Mouse (Mus musculus) adrenal gland, postnatal 14 days (tissue): ENCODE measurements around the gene Cpt1c. TPM values are rescaled to one million over a fixed set of nuclear protein-coding genes. Genes with fewer than 3 reads are reported as not detected.
A peak's percentile ranks its signal among the peaks of the same experiment; 100 is the strongest.

Experiments
- DNase-seq: peaks from one replicate; pipeline ENCODE4 v3.0.0; 2021; ENCODE audit warnings: mixed read lengths
- total RNA-seq: library from RNA; stranded (reverse); gene quantifications from 2 replicates; pipeline ENCODE4 v1.2.3, GENCODE M21; 2021

Cpt1c gene
- total RNA-seq, 1 experiment from 2014 or later = 9.6 TPM

DNA sequence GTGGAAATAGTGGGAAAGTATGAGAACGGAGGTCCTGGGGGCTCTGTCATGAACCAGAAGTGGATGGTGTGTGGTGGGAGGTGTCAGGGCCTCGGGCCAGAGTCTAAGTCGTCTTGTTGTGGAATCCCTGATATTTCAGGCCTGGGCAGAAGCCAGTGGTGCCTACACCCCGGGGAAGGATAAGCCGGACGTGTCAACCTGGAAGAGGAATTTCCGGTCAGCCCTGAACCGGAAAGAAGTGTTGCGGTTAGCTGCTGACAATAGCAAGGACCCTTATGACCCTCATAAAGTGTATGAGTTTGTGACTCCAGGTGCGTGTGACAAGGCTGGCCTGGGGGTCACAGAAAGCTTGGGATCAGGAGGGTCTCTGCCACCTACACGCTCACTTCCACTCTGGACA is 25.1 kb upstream of the Cpt1c start:
- peak; percentile 40 for DNase-seq

DNA sequence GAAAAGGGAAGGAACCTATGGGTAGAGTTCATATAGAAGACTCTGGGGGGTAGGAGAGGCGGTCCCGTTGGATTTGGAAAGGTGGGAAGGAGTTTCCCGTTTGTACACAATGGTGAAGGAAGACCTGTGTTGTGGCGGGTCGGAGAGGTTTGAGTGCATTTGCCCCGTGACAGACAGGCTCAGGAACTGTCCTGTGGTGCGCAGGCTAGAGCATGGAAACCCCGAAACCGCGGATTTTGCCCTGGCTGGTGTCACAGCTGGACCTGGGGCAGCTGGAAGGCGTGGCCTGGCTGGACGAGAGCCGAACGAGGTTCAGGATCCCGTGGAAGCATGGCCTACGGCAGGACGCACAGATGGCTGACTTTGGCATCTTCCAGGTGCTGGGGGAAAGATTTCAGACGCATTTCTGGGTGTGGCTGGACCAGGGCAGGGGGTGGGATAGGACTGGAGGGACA is 23.9 kb upstream of the Cpt1c start, which contains the start of gene Bcl2l12:
Bcl2l12 (minus strand) TSS at position 212 of the 455 bp plus-strand sequence.
- peak; percentile 87 for DNase-seq

DNA sequence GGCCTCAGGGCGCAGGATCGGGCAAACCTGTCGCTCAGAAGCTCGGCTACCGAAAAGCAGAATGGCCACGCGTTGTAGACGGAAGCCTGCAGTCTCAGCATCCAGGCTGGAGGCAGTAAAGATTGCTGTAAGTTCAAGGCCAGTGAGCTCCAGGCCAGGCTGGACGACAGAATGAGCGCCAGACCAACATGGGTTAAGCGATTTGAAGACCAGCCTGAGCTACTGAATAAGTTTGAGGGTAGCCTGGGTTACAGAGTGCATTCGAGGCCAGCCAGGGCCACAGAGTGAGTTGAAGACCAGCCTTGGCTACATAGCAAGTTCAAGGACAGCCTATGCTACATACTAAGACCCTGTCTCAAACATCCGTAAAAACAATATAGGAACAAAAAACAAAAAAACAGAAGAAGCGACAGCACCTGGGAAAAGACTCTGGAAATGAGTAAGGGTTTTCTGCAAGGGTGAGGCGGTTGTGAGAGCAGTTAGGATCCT is 23.3 kb upstream of the Cpt1c start:
- DNase-seq = no peak

DNA sequence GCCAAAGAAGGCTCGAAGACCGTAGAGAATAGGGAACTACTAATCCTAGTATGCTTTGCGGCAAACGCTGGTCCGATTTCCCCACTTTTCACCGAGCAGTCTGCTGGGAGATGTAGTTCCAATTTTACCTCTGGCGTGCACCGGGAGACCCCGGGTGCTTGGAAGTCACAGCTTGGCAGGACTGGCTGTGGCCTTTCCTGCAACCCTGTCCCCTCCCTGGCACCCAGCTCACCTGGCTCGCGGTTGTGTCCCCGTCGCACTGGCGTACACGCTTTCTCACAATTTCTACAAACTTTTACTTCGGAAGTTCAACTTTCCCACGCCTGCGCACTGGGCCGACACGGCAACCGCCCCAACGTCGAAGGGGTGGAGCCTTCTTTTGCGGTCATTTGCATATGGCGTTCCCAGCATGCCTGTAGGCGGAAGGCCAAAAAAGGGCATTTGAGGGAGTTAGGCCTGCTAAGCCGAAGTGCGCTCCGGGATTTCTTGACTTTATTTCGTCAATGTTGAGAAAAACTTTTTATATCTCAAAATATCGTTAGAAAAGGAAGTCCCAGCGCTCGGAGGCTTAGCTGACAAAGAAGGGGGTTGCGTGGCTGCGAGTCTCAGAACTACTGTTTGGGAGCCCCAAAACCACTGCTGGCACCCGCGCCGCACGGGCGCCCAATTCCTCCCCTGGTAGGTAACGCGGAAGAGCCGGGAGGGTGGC is 22.7 kb upstream of the Cpt1c start, which contains the start of gene Irf3:
Irf3 (plus strand) TSS at position 418 of the 709 bp plus-strand sequence.
- peak; percentile 98 for DNase-seq

DNA sequence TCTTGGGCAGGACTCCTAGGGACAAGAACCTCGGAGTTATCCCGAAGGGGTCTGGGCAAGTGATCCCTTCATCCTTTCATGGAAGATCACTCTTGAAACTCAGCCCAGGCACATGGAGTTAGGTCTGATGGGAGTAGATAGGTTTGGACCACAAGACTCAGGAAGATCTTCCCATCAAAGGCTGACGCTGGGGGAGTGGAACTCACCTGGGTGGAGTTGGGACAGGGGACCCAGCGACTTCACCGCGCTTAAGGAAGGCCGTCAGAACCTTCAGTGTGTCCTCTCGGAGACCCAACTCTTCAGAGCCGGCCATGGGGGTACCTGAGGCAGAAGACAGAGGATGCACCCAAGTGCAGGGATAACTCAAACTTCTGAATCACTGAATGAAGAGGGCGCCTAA is 22.0 kb upstream of the Cpt1c start:
- no peak for DNase-seq

DNA sequence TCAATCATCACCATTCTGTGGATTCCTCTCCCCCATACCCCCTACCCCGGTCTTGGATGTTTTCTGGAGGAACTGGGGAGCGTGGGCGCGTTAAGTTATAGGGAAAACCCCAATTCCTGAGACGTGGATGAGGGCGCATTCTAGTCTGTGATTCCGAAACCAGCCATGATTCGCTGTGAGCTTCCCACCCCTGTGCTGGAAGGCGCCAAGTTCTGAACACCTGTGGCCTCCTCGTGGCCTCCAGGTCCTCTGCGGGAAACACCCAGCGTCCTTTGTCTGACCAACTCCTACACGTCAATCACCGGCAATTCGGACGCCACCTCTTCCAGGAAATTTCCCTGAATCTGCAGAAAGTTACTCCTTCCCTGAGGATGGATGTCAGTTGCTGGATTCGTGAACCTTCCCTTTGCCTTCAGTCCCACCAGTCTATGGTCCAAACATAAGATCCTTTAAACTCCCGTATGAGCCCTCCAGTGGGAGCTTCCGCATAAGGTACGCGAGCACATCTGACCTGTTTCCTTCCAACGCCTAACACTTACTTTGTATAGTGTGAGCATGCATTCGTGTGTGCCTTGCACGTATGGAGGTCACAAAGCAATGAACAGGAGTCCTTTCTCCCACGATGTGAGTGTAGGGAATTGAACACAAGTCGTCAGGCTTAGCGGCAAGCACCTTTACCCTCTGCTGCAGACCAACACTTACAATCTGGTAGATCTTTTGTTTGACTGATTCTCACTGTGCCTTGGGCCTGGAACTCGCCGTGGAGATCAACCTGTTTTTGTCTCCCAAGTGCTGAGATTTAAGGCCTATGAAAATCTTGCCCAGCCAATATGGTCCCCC is 12.4 kb upstream of the Cpt1c start:
- no peak for DNase-seq

DNA sequence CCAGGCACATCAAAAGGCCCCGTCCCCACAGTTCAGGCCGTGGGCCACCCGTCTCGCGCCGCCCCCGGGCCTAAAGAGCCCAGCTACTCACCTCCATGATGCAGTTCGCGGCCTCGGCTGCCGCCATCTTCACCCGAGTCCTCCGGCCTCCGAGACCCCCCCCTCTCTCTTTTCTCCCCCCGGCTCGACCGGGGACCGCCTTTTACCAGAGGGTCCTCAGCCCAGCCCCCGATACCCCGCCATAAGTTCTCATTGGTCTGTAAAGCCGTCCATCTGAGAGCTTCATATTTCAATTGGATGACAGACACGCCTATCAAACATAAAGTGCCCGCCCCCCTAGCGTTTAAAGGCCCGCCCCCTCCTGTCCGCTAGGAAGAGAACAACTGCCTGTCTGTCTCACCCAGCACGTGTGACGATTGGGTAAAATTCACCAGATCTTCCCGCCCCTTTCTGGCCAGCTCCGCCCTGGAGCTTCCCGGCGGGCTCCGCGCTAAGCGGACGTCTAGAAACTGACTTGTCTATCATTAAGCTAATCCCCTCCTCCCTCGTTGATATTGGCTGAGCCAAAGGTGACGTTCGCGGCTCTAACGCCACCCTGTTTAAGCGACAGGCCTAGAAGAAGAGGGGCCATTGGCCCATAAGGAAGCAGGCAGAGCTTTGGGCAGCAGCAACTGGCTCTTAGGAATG is 11.7 kb upstream of the Cpt1c start, which contains the start of gene Prmt1:
Prmt1 (minus strand) TSS at position 377 of the 687 bp plus-strand sequence.
- peak; percentile 97 for DNase-seq

DNA sequence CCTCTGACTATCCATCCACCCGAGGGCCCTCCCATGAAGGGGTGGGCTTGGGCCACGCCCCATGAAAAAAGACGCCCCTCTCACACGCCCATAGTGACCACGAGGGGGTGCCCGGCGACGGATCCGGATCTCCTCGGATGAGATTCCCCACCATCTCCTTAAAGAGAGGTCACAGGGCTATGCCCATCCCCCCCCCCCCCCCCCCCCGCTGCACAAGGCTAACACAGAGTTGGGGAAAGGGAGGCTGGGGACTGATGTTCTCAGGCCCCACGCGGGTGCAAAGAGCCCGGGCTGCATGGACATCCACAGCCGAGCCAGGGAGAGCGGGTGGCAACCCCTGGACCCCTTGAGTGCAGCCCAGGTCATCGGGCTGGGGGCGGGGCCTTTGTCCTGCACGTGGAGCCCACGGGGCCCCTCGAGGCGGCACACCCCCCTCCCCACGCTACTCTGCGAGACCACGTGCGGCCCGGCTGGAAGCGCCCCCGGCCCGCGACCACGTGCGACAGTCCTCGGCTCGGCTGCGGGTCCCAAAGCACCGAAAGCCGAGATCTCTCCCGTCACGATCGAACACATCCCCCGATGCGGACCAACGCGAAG is 11.0 kb upstream of the Cpt1c start:
- DNase-seq = peak; percentile 90

DNA sequence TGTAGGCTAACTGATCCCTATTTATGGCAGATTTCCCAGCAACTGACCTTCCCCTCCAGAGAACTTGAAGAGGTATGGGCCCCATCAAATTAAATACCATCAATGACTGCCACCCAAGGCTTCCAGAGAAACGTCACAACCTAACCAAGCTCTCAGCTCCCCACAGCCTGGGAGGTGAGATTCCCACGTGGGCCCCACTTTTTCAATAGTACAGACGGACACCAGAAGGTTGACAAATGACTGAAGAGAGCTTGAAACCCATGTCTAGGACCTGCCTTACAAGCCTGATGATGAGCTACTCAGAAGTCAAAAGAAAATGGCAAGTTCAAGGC is 10.1 kb upstream of the Cpt1c start:
- DNase-seq = peak; percentile 19

DNA sequence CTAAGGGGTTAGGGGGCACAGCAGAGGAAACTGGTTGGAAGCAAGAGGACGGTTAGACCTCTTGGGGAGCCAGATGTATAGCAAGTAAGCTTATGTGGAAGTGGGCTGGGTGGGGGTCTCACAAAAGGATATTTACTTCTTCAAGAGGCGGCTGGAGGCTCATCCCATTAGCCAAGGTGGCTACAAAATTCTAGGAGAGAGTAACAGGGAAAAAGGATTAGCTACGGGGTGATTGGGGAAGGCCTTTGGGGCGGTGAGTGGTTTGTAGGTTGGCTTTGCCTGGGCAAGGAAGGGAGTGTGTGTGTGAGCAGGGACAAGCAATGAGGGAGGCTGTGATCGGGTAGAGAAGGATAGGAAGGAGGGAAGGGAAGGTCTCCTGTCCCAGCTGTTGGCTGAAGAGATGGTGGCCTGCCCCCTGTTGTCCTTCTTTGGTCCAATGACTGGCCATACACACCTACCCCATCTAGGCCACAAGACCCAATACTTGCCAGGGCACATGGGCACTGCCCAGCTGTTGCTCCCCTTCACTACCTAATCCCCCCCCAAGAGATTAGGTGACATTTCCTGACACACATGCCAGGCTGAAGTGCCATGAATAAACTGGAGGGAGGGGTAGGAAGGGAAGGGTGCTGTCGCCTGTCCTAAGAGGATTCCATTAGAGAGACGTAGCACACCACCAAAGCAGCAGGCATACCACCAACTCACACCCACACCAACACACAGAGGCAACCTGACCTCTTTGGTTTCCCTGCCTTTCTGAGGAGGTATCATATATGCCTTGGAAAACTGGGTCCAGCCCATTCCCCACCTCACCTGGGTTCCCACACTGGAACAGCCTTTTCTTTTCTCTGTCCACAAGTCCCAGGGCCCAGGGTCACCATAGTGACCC is 9.5 kb upstream of the Cpt1c start:
- DNase-seq = peak; percentile 3

DNA sequence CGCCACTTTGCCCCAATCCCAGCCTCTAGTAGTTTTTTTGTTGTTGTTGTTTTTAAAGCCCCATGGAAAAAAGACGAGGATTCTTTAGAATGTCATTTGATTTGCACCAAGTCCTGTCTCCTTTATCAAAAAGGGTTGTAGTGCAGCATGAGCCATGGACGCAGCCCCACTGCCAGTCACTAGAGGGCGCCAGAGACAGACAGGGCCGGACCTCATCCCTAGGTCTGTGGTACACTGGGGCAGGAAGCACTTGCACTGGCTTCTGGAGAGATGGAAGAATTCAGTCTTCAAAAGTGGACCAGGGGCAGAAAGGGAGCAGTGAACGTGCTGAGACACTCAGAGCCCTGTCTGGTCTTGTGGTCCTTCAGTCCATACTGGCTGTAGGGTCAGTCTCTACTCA is 8.4 kb upstream of the Cpt1c start:
- DNase-seq = peak; percentile 94

DNA sequence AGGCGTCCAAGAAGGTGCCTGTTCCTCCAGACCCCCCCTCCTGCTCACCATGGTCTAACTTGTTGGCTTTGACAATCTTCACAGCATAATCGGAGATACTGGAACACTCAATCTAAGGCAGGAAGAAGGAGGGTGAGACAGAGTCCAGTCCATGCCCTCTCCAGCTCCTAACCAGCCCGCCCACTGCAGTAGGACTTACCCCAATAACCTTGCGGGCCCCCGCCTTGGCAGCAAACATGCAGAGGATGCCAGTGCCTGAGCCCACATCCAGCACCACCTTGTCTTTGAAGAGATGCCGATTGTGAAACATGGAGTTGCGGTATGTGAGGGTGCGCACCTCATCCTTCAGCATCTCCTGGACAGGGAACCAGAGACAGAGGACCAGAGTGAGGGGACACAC is 6.9 kb upstream of the Cpt1c start:
- no peak for DNase-seq

DNA sequence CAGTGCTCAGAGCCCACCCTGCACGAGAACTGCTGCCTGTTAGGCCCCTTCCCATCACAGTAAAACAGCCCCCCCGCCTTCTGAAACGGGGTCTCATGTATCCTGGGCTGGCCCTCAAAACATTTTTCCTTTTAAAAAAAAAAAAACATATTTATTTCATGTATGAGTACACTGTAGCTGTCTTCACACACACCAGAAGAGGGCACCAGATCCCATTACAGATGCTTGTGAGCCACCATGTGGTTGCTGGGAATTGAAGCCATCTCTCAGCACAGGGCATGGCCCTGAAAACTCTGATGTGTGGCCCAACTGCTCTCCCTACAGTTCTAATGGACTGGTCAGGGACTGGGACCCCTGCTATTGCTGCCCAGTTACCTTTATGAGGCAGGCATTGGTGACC is 3.6 kb upstream of the Cpt1c start:
- no peak for DNase-seq

DNA sequence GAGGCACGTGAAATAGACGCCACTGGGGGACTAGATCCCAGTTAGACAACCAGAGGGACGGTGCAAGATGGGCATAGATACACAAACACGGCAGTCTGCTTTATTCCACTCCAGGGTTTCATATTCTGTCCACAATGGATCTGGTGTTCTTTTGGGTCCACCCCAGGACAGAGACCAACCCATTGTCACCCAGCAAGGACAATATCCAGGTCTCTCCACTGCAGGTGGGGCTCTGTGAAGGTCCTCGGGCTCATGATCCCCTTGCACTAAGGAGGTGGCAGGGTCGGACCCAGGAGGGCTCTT is 417 bp upstream of the Cpt1c start:
- no peak for DNase-seq

DNA sequence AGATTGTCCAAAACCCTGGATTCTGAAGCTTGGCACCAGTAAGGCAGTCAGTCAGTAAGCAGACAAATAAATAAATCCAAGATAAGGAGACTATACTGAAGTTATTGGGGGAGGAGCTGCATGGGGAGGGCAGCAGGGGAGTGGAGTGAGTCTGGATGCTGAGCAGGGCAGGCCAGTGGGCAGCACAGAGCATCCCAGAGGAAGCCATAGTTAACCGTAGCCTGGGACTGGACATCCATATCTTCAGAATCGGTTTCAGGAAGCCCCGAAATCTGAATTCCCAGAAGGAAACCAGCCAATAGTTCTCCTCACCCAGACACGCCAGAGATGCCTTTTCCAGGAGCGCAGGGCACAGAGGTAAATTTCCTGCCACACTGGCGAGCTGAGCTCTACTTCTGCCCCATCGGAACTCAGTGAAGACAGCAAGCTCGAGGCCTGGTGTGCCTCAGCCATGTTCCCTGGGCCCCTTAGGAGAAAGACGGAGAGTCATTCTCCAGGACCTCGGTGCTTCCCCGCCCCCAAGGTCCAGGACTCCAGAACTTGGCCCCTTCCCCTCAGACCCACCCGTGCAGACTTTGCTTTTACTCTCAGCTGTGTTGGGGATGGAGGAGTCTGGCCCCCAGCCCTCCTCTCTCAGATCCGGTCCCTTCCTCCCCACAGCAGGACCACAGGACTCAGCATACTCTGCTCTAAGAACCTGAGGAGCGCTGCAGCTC is 1.1 kb downstream of the Cpt1c start:
- no peak for DNase-seq

DNA sequence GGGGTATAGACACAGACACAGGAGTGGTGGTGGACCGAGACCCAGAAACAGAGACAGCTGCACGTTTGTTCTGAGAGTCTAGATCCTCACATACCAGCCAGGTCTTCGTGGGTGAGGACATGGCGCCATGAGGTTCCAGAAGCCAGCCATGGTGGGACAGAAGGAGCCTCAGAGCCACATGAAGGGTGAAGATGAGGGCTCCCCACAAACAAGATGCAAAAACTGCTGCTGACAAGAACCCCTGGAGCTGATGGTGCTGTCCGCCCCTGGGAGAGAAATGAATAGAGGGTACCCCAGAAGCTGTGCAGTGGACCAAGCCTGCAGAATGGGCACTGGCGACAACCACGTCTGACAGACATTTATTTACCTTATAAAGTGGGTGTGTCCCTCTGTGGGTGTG is 3.5 kb downstream of the Cpt1c start:
- DNase-seq = no peak

DNA sequence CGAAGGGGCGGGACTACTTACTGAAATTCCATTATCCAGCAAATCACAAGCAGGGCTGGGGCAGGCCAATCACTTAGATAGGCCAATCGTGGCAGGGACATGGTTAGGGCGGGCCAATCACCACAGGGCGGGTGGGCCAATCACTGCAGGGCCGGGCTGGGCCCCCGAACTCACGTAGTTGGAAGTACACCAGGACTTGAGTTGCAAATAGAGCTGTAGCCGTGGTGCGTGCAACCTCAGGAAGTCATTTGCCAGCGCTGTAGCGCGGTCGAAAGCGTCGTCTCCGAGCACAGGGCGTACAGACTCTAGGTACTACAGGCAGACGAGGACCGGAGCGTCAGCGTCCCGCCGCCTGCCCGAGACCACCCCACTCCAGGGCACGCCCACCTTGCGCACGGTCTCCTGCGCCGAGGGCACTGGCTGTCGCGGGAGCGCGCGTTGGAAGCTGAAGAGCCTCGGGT is 4.4 kb downstream of the Cpt1c start:
- peak; percentile 93 for DNase-seq

DNA sequence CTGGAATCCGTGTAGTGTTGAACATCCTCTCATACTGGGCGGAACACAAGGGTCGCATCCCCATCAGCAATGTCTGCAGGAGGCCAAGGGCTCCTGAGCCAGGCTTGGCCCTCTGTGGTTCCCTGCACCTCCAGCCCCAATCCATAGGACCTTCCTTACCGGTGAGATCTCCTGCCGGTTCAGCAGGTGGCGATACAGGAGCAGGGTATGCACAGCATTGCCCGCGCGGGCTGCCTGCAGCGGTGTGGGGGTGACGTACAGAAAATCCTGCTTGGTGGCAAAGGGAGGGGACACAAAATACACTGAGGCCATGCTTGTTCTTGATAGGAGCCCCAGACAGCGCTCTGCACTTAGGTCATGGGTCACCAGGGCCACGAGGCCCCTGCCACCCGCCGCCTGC is 8.0 kb downstream of the Cpt1c start:
- no peak for DNase-seq

DNA sequence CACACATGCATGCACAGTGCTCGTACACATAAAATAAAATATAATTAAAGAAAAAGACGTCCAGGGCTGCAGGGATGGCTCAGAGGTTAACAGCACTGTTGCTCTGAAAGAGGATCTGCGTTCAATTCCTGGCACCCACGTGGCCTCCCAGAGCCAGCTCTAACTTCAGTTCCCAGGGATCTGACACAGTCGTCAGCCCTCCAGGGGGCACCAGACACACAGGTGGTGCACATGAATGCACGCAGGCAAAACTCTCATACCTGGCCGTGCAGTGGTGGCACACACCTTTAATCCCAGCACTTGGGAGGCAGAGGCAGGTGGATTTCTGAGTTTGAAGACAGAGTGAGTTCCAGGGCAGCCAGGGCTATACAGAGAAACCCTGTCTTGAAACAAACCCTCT is 8.7 kb downstream of the Cpt1c start:
- DNase-seq = no peak

DNA sequence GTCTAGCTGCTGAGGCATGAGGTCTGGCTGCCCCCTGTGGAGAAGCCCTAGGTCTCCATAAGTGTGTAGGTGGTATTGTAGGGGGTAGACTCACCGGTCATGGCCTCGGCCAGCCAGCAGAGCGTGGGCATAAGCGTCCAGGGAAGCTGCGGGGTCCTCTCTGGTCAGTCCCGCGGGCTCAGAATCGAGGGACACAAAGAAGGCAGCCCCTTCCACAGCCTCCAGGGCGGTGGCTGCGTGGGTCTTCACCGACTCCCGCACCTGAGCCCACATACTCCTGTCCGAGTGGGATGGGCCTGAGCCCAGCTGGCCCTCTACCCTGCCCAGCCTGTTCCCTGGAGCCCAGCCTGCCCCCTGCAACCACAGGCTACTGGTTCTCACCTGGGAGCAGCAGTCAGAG is 9.7 kb downstream of the Cpt1c start:
- DNase-seq = no peak

DNA sequence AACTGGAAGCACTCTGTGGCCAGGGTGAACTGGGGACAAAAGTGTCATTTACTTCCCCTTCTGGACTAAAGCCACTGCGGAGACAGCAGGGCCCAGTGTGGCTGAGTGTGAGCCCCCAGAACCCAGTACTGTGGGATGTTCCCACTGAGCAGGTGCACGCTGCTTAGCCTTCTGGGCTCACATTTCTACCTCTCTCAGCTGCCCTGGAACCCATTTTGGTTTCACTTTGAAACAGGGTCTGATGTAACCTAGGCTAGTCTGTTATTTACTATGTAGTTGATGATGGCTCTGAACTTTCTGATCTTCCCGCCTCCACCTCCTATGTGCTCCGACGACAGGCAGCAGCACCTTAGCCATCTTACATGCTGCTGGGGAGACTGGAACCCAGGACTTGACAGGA is 11.8 kb downstream of the Cpt1c start:
- DNase-seq = no peak
